Mouse (Mus musculus): Measurements from ENCODE around the gene Nxpe3.
A peak's percentile ranks its signal among the peaks of the same experiment; 100 is the strongest.
"Not testable (repeated sequence)": the region's sequence is repeated elsewhere in the genome, so short reads cannot be mapped to it uniquely, and the experiment has no call there.

Nxpe3 gene

GRCm38 (mm10) chr16:55890346-55891136 is 4.5 kb downstream of the Nxpe3 start:
- no peak for DNase-seq (ENCODE audit: low spot score in 2 of 2)

- DNase-seq (ENCODE audit: low spot score in 2 of 2), result no peak
Observed at GRCm38 (mm10) chr16:55889451-55889850, 5.6 kb downstream of the Nxpe3 start.

- no peak for DNase-seq (ENCODE audit: low spot score in 2 of 2)
Observed at GRCm38 (mm10) chr16:55888584-55888960, 6.5 kb downstream of the Nxpe3 start.

GRCm38 (mm10) chr16:55887814-55888583 is 7.1 kb downstream of the Nxpe3 start:
- DNase-seq (ENCODE audit: low spot score in 2 of 2), result peak in 1 of 2 experiments; percentile 24

GRCm38 (mm10) chr16:55884246-55884645 is 10.8 kb downstream of the Nxpe3 start:
- no peak for DNase-seq (ENCODE audit: low spot score in 2 of 2)

- no peak for DNase-seq (ENCODE audit: low spot score in 2 of 2)
Observed at GRCm38 (mm10) chr16:55876025-55876424, 19.1 kb downstream of the Nxpe3 start.

- no peak for DNase-seq (ENCODE audit: low spot score in 2 of 2)
Observed at GRCm38 (mm10) chr16:55863832-55864231, 31.3 kb downstream of the Nxpe3 start.

- peak; percentile 50 to 80 for DNase-seq (ENCODE audit: low spot score in 2 of 2)
Observed at GRCm38 (mm10) chr16:55863149-55863815, 31.8 kb downstream of the Nxpe3 start.

GRCm38 (mm10) chr16:55861104-55861503 is 34.0 kb downstream of the Nxpe3 start:
- no peak for DNase-seq (ENCODE audit: low spot score in 2 of 2)

GRCm38 (mm10) chr16:55859421-55859820 is 35.7 kb downstream of the Nxpe3 start:
- DNase-seq (ENCODE audit: low spot score in 2 of 2), result not testable (repeated sequence)

- peak; percentile 47 to 82 for DNase-seq (ENCODE audit: low spot score in 2 of 2)
Observed at GRCm38 (mm10) chr16:55858465-55858864, 36.6 kb downstream of the Nxpe3 start.

GRCm38 (mm10) chr16:55852943-55853727 is 42.0 kb downstream of the Nxpe3 start:
- DNase-seq (ENCODE audit: low spot score in 2 of 2), result peak; percentile 38 to 84

GRCm38 (mm10) chr16:55852515-55852914 is 42.6 kb downstream of the Nxpe3 start:
- no peak for DNase-seq (ENCODE audit: low spot score in 2 of 2)

GRCm38 (mm10) chr16:55850485-55850884 is 44.6 kb downstream of the Nxpe3 start:
- no peak for DNase-seq (ENCODE audit: low spot score in 2 of 2)

- no peak for DNase-seq (ENCODE audit: low spot score in 2 of 2)
Observed at GRCm38 (mm10) chr16:55847679-55848078, 47.4 kb downstream of the Nxpe3 start.

- no peak for DNase-seq (ENCODE audit: low spot score in 2 of 2)
Observed at GRCm38 (mm10) chr16:55844847-55845246, 50.2 kb downstream of the Nxpe3 start.

GRCm38 (mm10) chr16:55843919-55844318 is 51.2 kb downstream of the Nxpe3 start:
- DNase-seq (ENCODE audit: low spot score in 2 of 2), result no peak

GRCm38 (mm10) chr16:55843134-55843533 is 52.0 kb downstream of the Nxpe3 start:
- no peak for DNase-seq (ENCODE audit: low spot score in 2 of 2)

- no peak for DNase-seq (ENCODE audit: low spot score in 2 of 2)
Observed at GRCm38 (mm10) chr16:55841506-55841905, 53.6 kb downstream of the Nxpe3 start.

GRCm38 (mm10) chr16:55838510-55839474 is 56.3 kb downstream of the Nxpe3 start, which contains the start of gene Nfkbiz:
Nfkbiz (minus strand) TSS chr16:55838899.
- peak; percentile 76 to 80 for DNase-seq (ENCODE audit: low spot score in 2 of 2)
